Mouse (Mus musculus): ENCODE results near the gene Arhgap5.

- TF ChIP-seq CTCF (IDR thresholded peaks at IDR 0.05; ENCODE audit: low read depth, low read length) (no peak), POLR2A (IDR thresholded peaks at IDR 0.05; ENCODE audit: insufficient read depth, low read length) (no peak)
Measured at GRCm38 (mm10) chr12:52476036-52476435, 27.7 kb upstream of the Arhgap5 start.
